Mouse (Mus musculus) thymus, postnatal 4 days (tissue): ENCODE measurements around the gene Pcsk6.

Experiments used
- DNase-seq: peaks from one replicate; pipeline ENCODE4 v3.0.0; 2021

The Pcsk6 gene

GRCm38 (mm10) chr7:66060066-66060956 lies 198.8 kb downstream of the Pcsk6 start:
- DNase-seq = peak; percentile 93

GRCm38 (mm10) chr7:66061057-66061456 lies 199.5 kb downstream of the Pcsk6 start:
- DNase-seq = no peak

DNA sequence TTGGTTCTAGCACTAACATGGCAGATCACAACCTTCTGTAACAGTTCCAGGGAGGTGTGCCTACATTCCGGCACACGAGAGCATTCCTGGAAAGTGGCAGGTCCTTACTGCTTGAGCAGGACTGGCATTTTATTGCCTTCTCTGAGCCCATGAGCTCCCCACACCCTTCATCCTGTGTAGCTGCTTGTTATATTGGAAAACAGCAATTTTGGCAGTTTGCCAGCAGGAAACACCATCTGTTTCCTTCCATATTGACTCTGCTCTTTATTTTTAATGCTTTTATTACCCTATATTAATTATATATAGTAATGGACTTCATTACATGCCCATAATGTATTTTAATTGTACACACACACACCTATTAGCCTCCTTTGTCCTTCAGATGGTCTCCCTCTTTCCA lies 214.9 kb downstream of the Pcsk6 start:
- no peak for DNase-seq

- DNase-seq = peak; percentile 95
Observed at GRCm38 (mm10) chr7:66079364-66080230, 218.1 kb downstream of the Pcsk6 start, which contains the start of gene Selenos. Selenos (plus strand) TSS chr7:66079649.

GRCm38 (mm10) chr7:66080231-66080613 lies 218.7 kb downstream of the Pcsk6 start:
- no peak for DNase-seq

- DNase-seq = no peak
Observed at GRCm38 (mm10) chr7:66083757-66084156, 222.2 kb downstream of the Pcsk6 start.

- DNase-seq = no peak
Observed at GRCm38 (mm10) chr7:66084546-66084945, 223.0 kb downstream of the Pcsk6 start.

- no peak for DNase-seq
Observed at GRCm38 (mm10) chr7:66087652-66088051, 226.1 kb downstream of the Pcsk6 start.

DNA sequence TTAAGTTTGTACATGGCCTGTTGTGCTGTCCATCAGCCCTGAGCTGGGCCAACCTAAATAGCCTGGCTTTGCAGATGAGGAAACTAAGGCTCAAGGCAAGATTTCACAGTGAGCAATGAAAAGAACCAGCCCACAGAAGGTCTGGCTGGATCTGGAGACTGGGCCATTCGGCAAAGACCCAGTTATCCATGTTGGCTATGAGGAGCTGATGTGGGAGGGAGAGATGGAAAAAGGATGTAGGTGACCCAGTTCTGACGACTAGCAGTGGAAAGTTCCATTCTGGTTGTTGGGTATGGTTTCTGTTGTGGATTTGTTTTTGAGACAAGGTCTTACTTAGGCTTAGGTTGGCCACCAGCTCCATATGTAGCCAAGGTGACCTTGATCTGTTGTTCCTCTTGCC lies 226.5 kb downstream of the Pcsk6 start:
- no peak for DNase-seq

GRCm38 (mm10) chr7:66090676-66091190 lies 229.2 kb downstream of the Pcsk6 start:
- no peak for DNase-seq

DNA sequence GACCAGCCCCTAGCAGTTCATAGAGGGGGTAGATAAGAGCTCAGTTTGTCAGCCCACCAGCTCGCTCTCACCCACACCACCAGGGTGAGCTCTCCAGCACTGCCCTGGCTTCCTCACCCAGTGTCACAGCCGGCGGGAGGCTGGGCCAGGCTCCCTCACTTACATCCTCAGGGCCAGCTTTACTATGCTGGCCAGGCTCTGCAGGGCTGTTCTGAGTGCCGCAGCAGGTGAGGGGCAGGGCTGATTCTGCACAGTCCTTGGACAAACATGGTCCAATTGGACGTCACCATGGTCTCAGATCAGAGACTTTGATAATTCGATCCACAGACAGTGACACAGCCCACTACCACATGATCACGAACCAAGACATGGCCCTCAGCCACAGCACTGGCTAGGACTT lies 230.0 kb downstream of the Pcsk6 start:
- DNase-seq = no peak

DNA sequence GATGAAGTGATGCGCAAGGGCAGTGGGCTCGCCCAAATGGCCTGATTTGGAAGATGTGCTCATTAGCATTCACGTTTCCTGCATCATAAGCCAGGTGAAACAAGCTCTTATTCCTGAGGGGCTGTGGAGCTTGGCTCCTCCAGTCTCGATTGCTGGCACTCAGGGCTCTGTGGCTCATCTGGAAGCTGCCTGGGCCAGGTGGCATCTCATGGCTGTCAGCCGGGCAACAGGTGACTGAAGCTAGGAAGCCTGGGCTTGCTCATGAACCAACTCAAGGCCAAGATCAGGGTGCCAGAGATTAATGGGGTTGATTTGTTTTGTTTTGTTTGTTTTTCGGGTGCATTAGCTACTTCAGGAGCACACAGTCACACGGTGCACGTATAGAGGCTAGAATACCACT lies 231.1 kb downstream of the Pcsk6 start:
- DNase-seq = no peak

GRCm38 (mm10) chr7:66094141-66094540 lies 232.6 kb downstream of the Pcsk6 start:
- no peak for DNase-seq

DNA sequence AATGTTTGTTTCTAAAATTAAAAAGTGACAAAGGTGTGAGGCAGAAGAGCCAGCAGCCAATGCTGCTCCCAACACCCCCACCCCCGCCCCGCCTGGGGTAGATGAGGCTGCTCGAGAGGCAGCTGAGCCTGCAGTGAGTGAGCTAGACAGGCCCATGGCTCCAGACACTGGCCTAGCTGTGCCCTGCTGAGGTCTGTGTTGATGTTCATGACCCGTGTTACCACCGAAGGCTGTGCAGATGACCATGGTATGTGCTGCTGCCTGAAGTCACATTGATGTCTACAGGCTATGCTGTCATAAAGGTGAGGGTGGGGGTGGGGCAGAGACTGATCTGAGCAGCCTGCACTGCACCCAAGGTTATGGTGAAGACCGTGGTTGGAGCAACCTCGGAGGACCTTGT lies 237.3 kb downstream of the Pcsk6 start:
- DNase-seq = no peak
